Mouse (Mus musculus) G1E (cell line): ENCODE results near the gene Abi2. TPM values are rescaled to one million over a fixed set of nuclear protein-coding genes. Genes with fewer than 3 reads are reported as not detected.

Experiments used
- ATAC-seq: 2 replicates; pipeline ENCODE4 v1.8.0; 2016; ENCODE audit warnings: mild to moderate bottlenecking; ENCODE audit not compliant: insufficient number of reproducible peaks, poor library complexity, low FRiP score, severe bottlenecking; ENCODE audit errors: extremely low read depth
- DNase-seq: peaks from one replicate; pipeline ENCODE4 v3.0.0; 2012; ENCODE audit warnings: low spot score
- H3K27me3 ChIP-seq: 2 replicates; pipeline ENCODE4 v1.6.1; 2012; ENCODE audit warnings: mild to moderate bottlenecking, low read length, inconsistent platforms; ENCODE audit not compliant: insufficient read depth
- H3K36me3 ChIP-seq: replicated peaks from 2 replicates; pipeline ENCODE3; 2012; ENCODE audit warnings: mild to moderate bottlenecking, inconsistent platforms
- H3K4me1 ChIP-seq: 2 replicates; pipeline ENCODE4 v1.6.1; 2012; ENCODE audit warnings: low read depth, low read length, inconsistent platforms, mixed read lengths; ENCODE audit not compliant: insufficient read depth
- H3K4me3 ChIP-seq: 2 replicates; pipeline ENCODE4 v1.5.1; 2012; ENCODE audit warnings: low read depth, mild to moderate bottlenecking, inconsistent platforms, low read length, moderate library complexity, mixed read lengths
- H3K9me3 ChIP-seq: replicated peaks from 2 replicates; pipeline ENCODE4 v1.6.1; 2012; ENCODE audit warnings: inconsistent platforms
- CTCF ChIP-seq: IDR thresholded peaks from 2 replicates; pipeline ENCODE4 v1.5.1; 2012; ENCODE audit warnings: low read depth, low read length, inconsistent platforms, mixed read lengths
- GATA1 ChIP-seq: IDR thresholded peaks from 2 replicates; pipeline ENCODE4 v1.6.1; 2012; ENCODE audit warnings: borderline replicate concordance, low read length, inconsistent platforms, mixed read lengths
- GATA2 ChIP-seq: IDR thresholded peaks from 2 replicates; pipeline ENCODE4 v1.6.1; 2012; ENCODE audit warnings: low read depth, low read length, inconsistent platforms, borderline replicate concordance
- POLR2AphosphoS5 ChIP-seq: IDR thresholded peaks from 2 replicates; pipeline ENCODE4 v1.6.1; 2012; ENCODE audit warnings: low read depth, low read length, inconsistent platforms; ENCODE audit not compliant: insufficient replicate concordance
- TAL1 ChIP-seq: conservative IDR thresholded peaks from 2 replicates; pipeline ENCODE4 v1.6.1; 2012; ENCODE audit warnings: low read depth, low read length, inconsistent platforms, mixed read lengths
- polyA plus RNA-seq: library from polyadenylated mRNA; stranded (reverse); fragments of >175 nt; gene quantifications from 2 replicates; pipeline ENCODE4 v1.2.3, GENCODE M21; 2012
- total RNA-seq, 2 experiments: library from RNA; stranded (forward) in 1 of 2; stranded (reverse) in 1 of 2; fragments of 200-1000 nt in 1 of 2; fragments of >200 nt in 1 of 2; fragmentation: Nextera tagmentation in 1 of 2; gene quantifications; 2 replicates each; pipeline ENCODE4 v1.2.3; 2014 to 2017

Abi2 gene
- total and polyA plus RNA-seq, 3 experiments = 34.0 to 102 (median 44.2) TPM

DNA sequence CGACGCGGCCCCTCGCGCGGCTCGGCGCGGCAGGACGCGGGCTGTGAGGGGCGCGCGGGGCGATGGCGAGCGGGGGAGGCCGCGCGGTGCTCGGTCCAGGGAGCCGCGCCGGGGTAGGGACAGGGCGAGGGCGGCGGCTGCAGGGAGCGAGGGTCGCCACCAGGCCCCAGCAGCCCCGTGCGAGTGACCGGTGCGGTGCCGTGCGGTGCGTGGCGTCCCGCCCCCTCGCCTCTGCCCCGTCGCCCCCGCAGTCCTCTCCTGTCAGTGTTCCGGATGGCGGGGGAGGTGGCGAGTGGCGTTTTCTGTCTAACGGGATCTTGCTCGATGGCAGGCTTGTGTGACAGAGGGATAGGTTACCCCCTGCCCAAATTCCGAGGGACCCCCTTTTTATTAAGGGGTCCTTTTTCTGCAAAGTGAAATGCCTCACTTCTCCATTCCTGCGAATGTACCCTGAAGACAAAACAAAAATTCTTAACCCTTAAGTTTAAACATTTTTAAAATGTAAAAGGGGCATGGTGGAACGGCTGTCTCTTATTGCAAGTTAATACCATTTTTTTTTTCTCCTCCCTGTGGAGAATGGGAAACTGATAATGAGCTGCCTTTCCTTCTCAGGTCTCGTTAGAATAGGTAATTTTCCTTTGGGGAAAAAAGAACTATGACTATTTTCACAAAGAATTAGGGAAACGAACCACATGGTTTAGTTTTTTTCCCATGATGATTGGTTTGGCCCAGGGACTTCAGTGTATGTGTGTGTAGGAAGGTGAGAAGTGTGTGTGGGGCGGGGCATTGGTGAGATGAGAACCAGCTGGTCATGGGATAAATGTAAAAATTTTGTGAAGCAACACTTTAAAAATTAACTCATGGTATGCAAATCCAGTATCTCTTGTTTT lies 754 bp downstream of the Abi2 start:
- Histone ChIP-seq H3K4me1 (peaks cover 47% of the 10 kb centered on the region), H3K4me3 (peak overlapping the region; percentile 95), H3K9me3 (no peaks in the 10 kb centered on the region), H3K27me3 (no peaks in the 10 kb centered on the region), H3K36me3 (peaks cover 3% of the 10 kb centered on the region)
- no peak for TF ChIP-seq GATA1
- no peak for TF ChIP-seq GATA2
- DNase-seq (peak; percentile 53), ATAC-seq (no peak)

DNA sequence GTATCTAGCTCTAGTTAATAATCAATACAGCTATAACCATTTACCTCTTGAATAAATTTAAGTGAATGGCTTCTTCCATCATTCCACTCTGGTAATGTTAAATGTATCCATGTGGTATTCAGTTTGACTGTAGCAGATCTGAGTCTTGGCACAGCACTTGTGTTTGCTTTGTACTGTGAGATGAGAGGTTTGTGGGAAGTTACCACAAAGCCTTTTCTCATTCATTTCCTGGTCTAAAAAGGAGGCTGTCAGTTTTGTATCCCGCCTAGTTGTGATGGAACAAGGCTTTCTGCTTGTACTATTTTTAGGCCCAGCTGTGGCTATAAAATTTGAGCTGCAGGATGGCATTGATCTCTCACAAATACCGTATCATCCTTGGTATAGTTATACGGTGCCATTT lies 7.3 kb downstream of the Abi2 start:
- Histone ChIP-seq H3K9me3 (no peaks in the 10 kb centered on the region), H3K27me3 (no peaks in the 10 kb centered on the region), H3K36me3 (peaks cover 5% of the 10 kb centered on the region), H3K4me1 (peaks cover 22% of the 10 kb centered on the region), H3K4me3 (no peak overlapping the region)
- no peak for ATAC-seq
- DNase-seq = no peak
- TF ChIP-seq CTCF (no peak), POLR2AphosphoS5 (no peak), GATA1 (no peak), TAL1 (no peak), GATA2 (no peak)

DNA sequence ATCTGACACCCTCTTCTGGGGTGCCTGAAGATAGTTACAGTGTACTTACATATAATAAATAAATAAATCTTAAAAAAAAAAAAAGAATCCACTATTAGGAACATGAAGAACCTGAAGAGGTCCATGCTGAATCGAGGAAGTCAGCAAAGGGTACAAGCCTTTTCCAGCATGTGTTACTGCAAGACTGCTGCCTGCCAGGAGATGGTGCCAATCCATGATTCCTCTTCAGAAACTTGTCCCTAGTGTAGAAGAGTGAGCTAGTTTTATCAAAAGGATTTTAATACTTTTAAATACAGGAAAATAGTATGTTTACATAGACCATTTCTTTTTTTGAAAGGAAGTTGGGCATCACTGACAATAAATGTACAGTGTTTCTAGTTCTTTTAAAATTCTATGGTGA lies 14.5 kb downstream of the Abi2 start:
- Histone ChIP-seq H3K4me3 (no peak overlapping the region), H3K4me1 (peaks cover 9% of the 10 kb centered on the region), H3K36me3 (no peaks in the 10 kb centered on the region), H3K27me3 (no peaks in the 10 kb centered on the region), H3K9me3 (no peaks in the 10 kb centered on the region)
- DNase-seq = no peak
- TF ChIP-seq GATA1 (no peak), POLR2AphosphoS5 (no peak), GATA2 (no peak), TAL1 (no peak), CTCF (no peak)
- ATAC-seq = 0 out of 2 replicates have a peak, but pooled peaks have one; percentile 22

DNA sequence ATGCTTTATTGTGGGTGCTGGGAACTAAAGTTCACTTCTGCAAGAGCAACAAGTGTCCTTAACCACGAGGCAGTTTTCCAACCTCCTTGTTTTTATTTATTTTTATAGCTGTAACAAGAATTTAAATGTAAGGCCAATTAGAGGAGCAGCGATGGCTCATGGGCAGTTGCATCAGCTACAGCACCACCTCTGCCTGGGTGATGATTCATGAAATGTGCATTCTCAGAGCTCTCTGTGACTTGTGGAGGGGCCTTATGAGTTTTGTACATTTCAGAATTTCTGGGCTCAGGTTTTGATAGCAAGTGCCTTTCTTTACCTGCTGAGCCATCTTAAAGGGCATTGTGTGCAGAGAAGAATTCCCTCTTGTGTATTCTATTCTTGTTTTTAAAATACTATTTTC lies 18.9 kb downstream of the Abi2 start:
- Histone ChIP-seq H3K4me3 (no peak overlapping the region), H3K9me3 (no peaks in the 10 kb centered on the region), H3K36me3 (no peaks in the 10 kb centered on the region), H3K27me3 (no peaks in the 10 kb centered on the region), H3K4me1 (peaks cover 5% of the 10 kb centered on the region; the same call in 1 of the 2 replicates)
- DNase-seq = no peak
- no peak for ATAC-seq
- no peak for TF ChIP-seq GATA1
- TF ChIP-seq TAL1 = no peak
- no peak for TF ChIP-seq CTCF
- no peak for TF ChIP-seq GATA2
- TF ChIP-seq POLR2AphosphoS5 = no peak

DNA sequence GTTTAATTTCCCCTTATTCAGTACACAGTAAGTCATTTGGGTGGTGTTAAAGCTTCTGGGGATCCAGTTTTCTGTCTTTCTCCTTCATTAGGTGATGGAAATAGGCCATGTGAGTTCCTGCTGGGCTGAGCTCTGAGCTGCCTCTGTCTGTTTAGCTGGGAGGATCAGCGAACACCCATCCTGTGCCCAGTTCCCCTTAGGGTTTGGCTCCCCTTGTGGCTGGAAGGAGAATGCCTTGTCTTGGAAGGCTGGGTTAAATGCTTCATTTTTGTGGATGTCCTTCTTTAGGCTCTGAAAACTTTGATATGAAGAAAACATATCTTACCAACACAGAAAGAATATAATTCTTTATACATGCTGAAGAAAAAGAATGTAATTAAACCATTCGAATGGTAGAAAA lies 19.5 kb downstream of the Abi2 start:
- peak; percentile 22; the same call in 1 of the 2 replicates for ATAC-seq
- DNase-seq = peak; percentile 17
- Histone ChIP-seq H3K4me3 (no peak overlapping the region), H3K4me1 (peaks cover 5% of the 10 kb centered on the region; the same call in 1 of the 2 replicates), H3K27me3 (no peaks in the 10 kb centered on the region), H3K9me3 (no peaks in the 10 kb centered on the region), H3K36me3 (no peaks in the 10 kb centered on the region)
- TF ChIP-seq POLR2AphosphoS5 = no peak
- TF ChIP-seq CTCF = peak; percentile 60; the same call in 1 of the 2 replicates
- no peak for TF ChIP-seq GATA2
- TF ChIP-seq GATA1 = no peak
- TF ChIP-seq TAL1 = no peak

DNA sequence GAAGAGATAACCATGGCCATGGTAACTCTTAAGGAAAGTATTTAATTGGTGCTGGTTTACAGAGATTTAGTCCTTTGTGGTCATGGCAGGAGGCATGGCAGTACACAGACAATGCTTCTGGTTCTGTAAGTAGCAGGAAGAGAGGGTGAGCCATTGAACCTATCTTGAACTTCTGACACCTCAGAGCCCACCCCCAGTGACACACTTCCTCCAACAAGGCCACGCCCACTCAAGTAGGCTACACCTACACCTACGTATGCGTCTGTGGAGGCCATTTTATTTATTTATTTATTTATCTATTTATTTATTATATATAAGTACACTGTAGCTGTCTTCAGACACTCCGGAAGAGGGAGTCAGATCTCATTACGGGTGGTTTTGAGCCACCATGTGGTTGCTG lies 22.1 kb downstream of the Abi2 start:
- TF ChIP-seq TAL1 (no peak), CTCF (no peak), GATA2 (no peak), POLR2AphosphoS5 (no peak), GATA1 (no peak)
- no peak overlapping the region for H3K4me3 ChIP-seq
- H3K4me1 ChIP-seq = peaks cover 7% of the 10 kb centered on the region
- ATAC-seq = no peak
- no peaks in the 10 kb centered on the region for H3K27me3 ChIP-seq
- DNase-seq = no peak
- peaks cover 5% of the 10 kb centered on the region for H3K36me3 ChIP-seq
- no peaks in the 10 kb centered on the region for H3K9me3 ChIP-seq
